Mouse (Mus musculus): ENCODE results near the gene Adora3. TPM values are rescaled to one million over a fixed set of nuclear protein-coding genes. Genes with fewer than 3 reads are reported as not detected.
A peak's percentile ranks its signal among the peaks of the same experiment; 100 is the strongest.

The Adora3 gene
- polyA plus RNA-seq, 1 experiment = 0.45 TPM

GRCm38 (mm10) chr3:105935033-105935432, 64.4 kb downstream of the Adora3 start:
- no peak overlapping the region for H3K9ac ChIP-seq (ENCODE audit: low read depth, poor library complexity, severe bottlenecking)
- no peak overlapping the region for H3K27ac ChIP-seq (ENCODE audit: insufficient read depth, low read length)
- no peaks in the 10 kb centered on the region for H3K9me3 ChIP-seq (replicated peaks; ENCODE audit: control insufficient read depth, insufficient read depth, low read length, poor library complexity, severe bottlenecking)
- no peaks in the 10 kb centered on the region for H3K4me1 ChIP-seq (ENCODE audit: control insufficient read depth, insufficient read depth, low read length)
- TF ChIP-seq CTCF (IDR thresholded peaks at IDR 0.05; ENCODE audit: low read depth, low read length) = no peak
- no peak for TF ChIP-seq POLR2A (IDR thresholded peaks at IDR 0.05; ENCODE audit: insufficient read depth, low read length)
- TF ChIP-seq EP300 (IDR thresholded peaks at IDR 0.05; ENCODE audit: insufficient read depth, low read depth, low read length) = no peak
- H3K36me3 ChIP-seq (ENCODE audit: control insufficient read depth, insufficient read depth, low read length, poor library complexity, severe bottlenecking) = no peaks in the 10 kb centered on the region
- H3K4me3 ChIP-seq (ENCODE audit: low read depth, low read length) = no peak overlapping the region
- no peaks in the 10 kb centered on the region for H3K27me3 ChIP-seq (ENCODE audit: control insufficient read depth, insufficient read depth, low read length, poor library complexity, severe bottlenecking)

DNA sequence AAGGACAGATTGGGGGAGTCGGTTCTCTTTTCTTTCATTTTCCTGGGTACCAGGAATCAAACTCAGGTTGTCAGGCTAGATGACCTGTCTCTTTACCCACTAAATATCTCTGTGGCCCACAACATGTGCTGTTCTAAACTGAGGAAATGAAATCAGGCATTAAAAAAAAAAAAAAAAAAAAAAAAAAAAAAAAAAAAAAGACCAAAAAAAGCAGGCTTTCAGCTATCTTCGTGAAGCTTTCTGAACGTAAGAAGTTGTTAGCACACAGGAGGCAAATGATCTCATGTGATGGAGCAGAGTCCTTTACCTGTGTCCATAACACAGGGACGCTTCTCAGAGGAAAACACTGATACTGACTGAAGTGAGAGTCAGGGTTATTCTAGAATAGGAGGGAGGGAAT, 65.5 kb downstream of the Adora3 start:
- H3K4me1 ChIP-seq (ENCODE audit: control insufficient read depth, insufficient read depth, low read length) = no peaks in the 10 kb centered on the region
- no peak overlapping the region for H3K4me3 ChIP-seq (ENCODE audit: low read depth, low read length)
- no peaks in the 10 kb centered on the region for H3K36me3 ChIP-seq (ENCODE audit: control insufficient read depth, insufficient read depth, low read length, poor library complexity, severe bottlenecking)
- TF ChIP-seq EP300 (IDR thresholded peaks at IDR 0.05; ENCODE audit: insufficient read depth, low read depth, low read length) (no peak), POLR2A (IDR thresholded peaks at IDR 0.05; ENCODE audit: insufficient read depth, low read length) (no peak), CTCF (IDR thresholded peaks at IDR 0.05; ENCODE audit: low read depth, low read length) (no peak)
- H3K9ac ChIP-seq (ENCODE audit: low read depth, poor library complexity, severe bottlenecking) = no peak overlapping the region
- H3K27me3 ChIP-seq (ENCODE audit: control insufficient read depth, insufficient read depth, low read length, poor library complexity, severe bottlenecking) = no peaks in the 10 kb centered on the region
- no peaks in the 10 kb centered on the region for H3K9me3 ChIP-seq (replicated peaks; ENCODE audit: control insufficient read depth, insufficient read depth, low read length, poor library complexity, severe bottlenecking)
- no peak overlapping the region for H3K27ac ChIP-seq (ENCODE audit: insufficient read depth, low read length)

DNA sequence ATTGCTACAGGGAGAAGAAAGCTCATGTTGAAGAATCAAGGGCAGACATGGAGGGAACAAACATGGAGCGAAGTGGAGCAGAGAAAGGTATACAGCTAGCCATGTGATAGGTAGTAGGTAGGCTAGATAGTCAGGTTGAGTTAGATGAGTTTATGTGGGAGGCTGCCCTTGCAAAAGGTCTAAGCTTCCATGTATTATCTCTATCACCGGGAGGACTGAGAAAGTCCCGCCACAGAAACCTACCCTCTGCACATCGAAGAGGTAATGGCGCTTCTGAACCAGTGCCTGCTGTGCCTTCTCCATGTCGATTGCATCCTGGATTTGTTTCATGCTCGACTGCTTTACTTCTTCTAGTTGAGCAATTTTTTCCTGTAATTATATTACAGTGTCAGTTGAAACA, 80.7 kb downstream of the Adora3 start:
- H3K9me3 ChIP-seq (replicated peaks; ENCODE audit: control insufficient read depth, insufficient read depth, low read length, poor library complexity, severe bottlenecking) = no peaks in the 10 kb centered on the region
- H3K4me1 ChIP-seq (ENCODE audit: control insufficient read depth, insufficient read depth, low read length) = no peaks in the 10 kb centered on the region
- no peak overlapping the region for H3K27ac ChIP-seq (ENCODE audit: insufficient read depth, low read length)
- no peak overlapping the region for H3K4me3 ChIP-seq (ENCODE audit: low read depth, low read length)
- TF ChIP-seq CTCF (IDR thresholded peaks at IDR 0.05; ENCODE audit: low read depth, low read length) (no peak), EP300 (IDR thresholded peaks at IDR 0.05; ENCODE audit: insufficient read depth, low read depth, low read length) (no peak), POLR2A (IDR thresholded peaks at IDR 0.05; ENCODE audit: insufficient read depth, low read length) (no peak)
- H3K36me3 ChIP-seq (ENCODE audit: control insufficient read depth, insufficient read depth, low read length, poor library complexity, severe bottlenecking) = peaks cover 64% of the 10 kb centered on the region
- no peaks in the 10 kb centered on the region for H3K27me3 ChIP-seq (ENCODE audit: control insufficient read depth, insufficient read depth, low read length, poor library complexity, severe bottlenecking)
- H3K9ac ChIP-seq (ENCODE audit: low read depth, poor library complexity, severe bottlenecking) = no peak overlapping the region

GRCm38 (mm10) chr3:105957235-105957634, 86.6 kb downstream of the Adora3 start:
- H3K36me3 ChIP-seq (ENCODE audit: control insufficient read depth, insufficient read depth, low read length, poor library complexity, severe bottlenecking) = peaks cover 48% of the 10 kb centered on the region
- H3K4me3 ChIP-seq (ENCODE audit: low read depth, low read length) = no peak overlapping the region
- no peak for TF ChIP-seq POLR2A (IDR thresholded peaks at IDR 0.05; ENCODE audit: insufficient read depth, low read length)
- no peak for TF ChIP-seq CTCF (IDR thresholded peaks at IDR 0.05; ENCODE audit: low read depth, low read length)
- no peak for TF ChIP-seq EP300 (IDR thresholded peaks at IDR 0.05; ENCODE audit: insufficient read depth, low read depth, low read length)
- no peaks in the 10 kb centered on the region for H3K27me3 ChIP-seq (ENCODE audit: control insufficient read depth, insufficient read depth, low read length, poor library complexity, severe bottlenecking)
- no peak overlapping the region for H3K27ac ChIP-seq (ENCODE audit: insufficient read depth, low read length)
- no peaks in the 10 kb centered on the region for H3K4me1 ChIP-seq (ENCODE audit: control insufficient read depth, insufficient read depth, low read length)
- no peaks in the 10 kb centered on the region for H3K9me3 ChIP-seq (replicated peaks; ENCODE audit: control insufficient read depth, insufficient read depth, low read length, poor library complexity, severe bottlenecking)
- peak overlapping the region; percentile 88; the same call in 1 of the 2 replicates for H3K9ac ChIP-seq (ENCODE audit: low read depth, poor library complexity, severe bottlenecking)

DNA sequence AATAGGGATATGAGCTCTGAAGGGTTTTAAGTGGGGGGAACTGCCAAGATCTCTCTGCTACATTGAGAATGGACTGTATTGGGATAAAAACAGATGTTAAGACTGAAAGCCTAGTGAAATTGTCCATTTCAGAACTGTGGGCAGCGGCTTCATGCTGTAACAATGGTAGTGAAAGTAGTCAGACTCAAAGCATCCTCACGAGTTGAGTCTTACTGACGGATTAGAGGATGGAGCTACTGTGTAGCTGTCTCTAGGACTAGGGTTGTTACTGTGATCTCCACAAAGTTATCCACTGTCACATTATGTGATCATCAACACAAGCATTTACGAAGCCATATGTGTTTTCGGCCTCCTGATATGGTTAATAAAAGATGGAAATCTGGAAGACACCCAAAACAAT, 87.5 kb downstream of the Adora3 start:
- Histone ChIP-seq H3K27ac (ENCODE audit: insufficient read depth, low read length) (no peak overlapping the region), H3K36me3 (ENCODE audit: control insufficient read depth, insufficient read depth, low read length, poor library complexity, severe bottlenecking) (peaks cover 51% of the 10 kb centered on the region)

More for the DNA sequence above, 87.5 kb downstream of the Adora3 start:
- Histone ChIP-seq H3K9ac (ENCODE audit: low read depth, poor library complexity, severe bottlenecking) (peak overlapping the region; percentile 88), H3K9me3 (replicated peaks; ENCODE audit: control insufficient read depth, insufficient read depth, low read length, poor library complexity, severe bottlenecking) (no peaks in the 10 kb centered on the region), H3K4me1 (ENCODE audit: control insufficient read depth, insufficient read depth, low read length) (no peaks in the 10 kb centered on the region), H3K27me3 (ENCODE audit: control insufficient read depth, insufficient read depth, low read length, poor library complexity, severe bottlenecking) (no peaks in the 10 kb centered on the region), H3K4me3 (ENCODE audit: low read depth, low read length) (peak overlapping the region; percentile 89)
- TF ChIP-seq POLR2A (IDR thresholded peaks at IDR 0.05; ENCODE audit: insufficient read depth, low read length) (no peak), EP300 (IDR thresholded peaks at IDR 0.05; ENCODE audit: insufficient read depth, low read depth, low read length) (no peak), CTCF (IDR thresholded peaks at IDR 0.05; ENCODE audit: low read depth, low read length) (no peak)

Other genes starting within 250 kb of the Adora3 start
- 26.0 and 31.3 TPM in 2 replicates for gene Ddx20, start 183.3 kb upstream of the Adora3 start, polyA plus RNA-seq (2011; ENCODE audit: insufficient read depth, insufficient read length, low read depth, missing spikeins)
- gene Inka2, start 166.3 kb upstream of the Adora3 start, polyA plus RNA-seq (2011; ENCODE audit: insufficient read depth, insufficient read length, low read depth, missing spikeins) = 2.9 and 4.3 TPM in 2 replicates
- 87.7 and 88.6 TPM in 2 replicates for gene Rap1a, start 69.5 kb upstream of the Adora3 start, polyA plus RNA-seq (2011; ENCODE audit: insufficient read depth, insufficient read length, low read depth, missing spikeins)
- gene Tmigd3, start within 50 bp of the Adora3 start, polyA plus RNA-seq (2011; ENCODE audit: insufficient read depth, insufficient read length, low read depth, missing spikeins) = not detected in 2 replicates
- not detected in 2 replicates for gene I830077J02Rik, start 61.8 kb downstream of the Adora3 start, polyA plus RNA-seq (2011; ENCODE audit: insufficient read depth, insufficient read length, low read depth, missing spikeins)
- 135 and 144 TPM in 2 replicates for gene Wdr77, start 88.5 kb downstream of the Adora3 start, polyA plus RNA-seq (2011; ENCODE audit: insufficient read depth, insufficient read length, low read depth, missing spikeins)
- 517 and 570 TPM in 2 replicates for gene Atp5f1, start 89.2 kb downstream of the Adora3 start, polyA plus RNA-seq (2011; ENCODE audit: insufficient read depth, insufficient read length, low read depth, missing spikeins)
- gene Ovgp1, start 102.9 kb downstream of the Adora3 start, polyA plus RNA-seq (2011; ENCODE audit: insufficient read depth, insufficient read length, low read depth, missing spikeins) = 5.7 and 5.9 TPM in 2 replicates
- gene Pifo, start 143.8 kb downstream of the Adora3 start, polyA plus RNA-seq (2011; ENCODE audit: insufficient read depth, insufficient read length, low read depth, missing spikeins) = 0.67 and 1.5 TPM in 2 replicates
- gene Chil5, start 162.0 kb downstream of the Adora3 start, polyA plus RNA-seq (2011; ENCODE audit: insufficient read depth, insufficient read length, low read depth, missing spikeins) = not detected in 2 replicates
- gene Chia1, start 242.4 kb downstream of the Adora3 start, polyA plus RNA-seq (2011; ENCODE audit: insufficient read depth, insufficient read length, low read depth, missing spikeins) = not detected in 2 replicates

Data from ES-Bruce4 (cell line).